Mouse (Mus musculus): ENCODE results near the gene Sncg.

Sncg gene

GRCm38 (mm10) chr14:34341993-34342392, 32.6 kb downstream of the Sncg start:
- no peak for DNase-seq (ENCODE audit: low spot score)

GRCm38 (mm10) chr14:34339446-34339845, 35.1 kb downstream of the Sncg start:
- no peak for DNase-seq (ENCODE audit: low spot score)

DNA sequence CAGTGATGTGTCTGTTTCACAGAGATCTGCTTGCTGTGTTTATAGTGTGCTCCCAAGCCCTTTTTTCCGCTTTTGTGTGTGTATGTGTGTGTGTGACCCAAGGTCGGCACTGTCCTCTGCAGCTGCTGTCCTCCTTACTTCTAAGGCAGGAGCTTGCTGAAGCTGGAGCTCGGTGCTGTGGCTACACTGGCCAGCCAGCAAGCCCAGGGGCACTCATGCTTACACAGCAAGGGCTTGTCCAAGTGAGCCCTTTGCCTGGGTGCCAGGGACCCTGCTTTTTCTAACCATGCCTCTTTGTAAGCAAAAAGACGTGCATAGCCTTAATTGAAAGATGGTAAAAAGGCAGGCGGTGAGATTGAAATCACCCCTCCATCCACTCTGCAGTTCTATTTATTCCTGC, 42.1 kb downstream of the Sncg start:
- DNase-seq (ENCODE audit: low spot score) = no peak

GRCm38 (mm10) chr14:34331886-34332285, 42.7 kb downstream of the Sncg start:
- no peak for DNase-seq (ENCODE audit: low spot score)

DNA sequence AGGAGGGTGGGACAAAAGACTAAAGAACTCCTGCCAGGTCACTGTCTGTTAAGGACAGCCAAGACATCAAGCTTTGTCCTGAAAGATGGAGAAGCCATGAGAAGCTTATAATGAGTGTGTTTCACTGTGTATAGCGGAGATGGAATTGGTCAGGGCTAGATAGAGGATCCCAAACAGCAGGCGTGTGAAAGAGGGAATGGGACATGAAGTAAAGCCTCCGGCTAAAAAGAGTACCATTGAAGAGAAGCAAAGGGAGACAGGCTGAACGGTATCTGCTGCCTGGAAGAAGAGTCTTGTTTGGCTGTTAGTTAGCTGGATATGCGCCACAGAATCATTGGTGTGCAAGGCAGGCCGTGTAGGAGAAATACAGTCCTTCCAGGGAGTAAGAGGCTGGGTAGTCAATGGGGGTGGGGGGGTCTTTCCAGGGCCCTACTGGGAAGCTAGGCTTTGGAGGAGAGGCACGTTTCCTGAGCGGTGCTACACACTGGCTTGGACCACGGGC, 43.9 kb downstream of the Sncg start:
- DNase-seq (ENCODE audit: low spot score) = no peak

- DNase-seq (ENCODE audit: low spot score) = no peak
These were observed 47.0 kb downstream of the Sncg start for GRCm38 (mm10) chr14:34327618-34328017.

DNA sequence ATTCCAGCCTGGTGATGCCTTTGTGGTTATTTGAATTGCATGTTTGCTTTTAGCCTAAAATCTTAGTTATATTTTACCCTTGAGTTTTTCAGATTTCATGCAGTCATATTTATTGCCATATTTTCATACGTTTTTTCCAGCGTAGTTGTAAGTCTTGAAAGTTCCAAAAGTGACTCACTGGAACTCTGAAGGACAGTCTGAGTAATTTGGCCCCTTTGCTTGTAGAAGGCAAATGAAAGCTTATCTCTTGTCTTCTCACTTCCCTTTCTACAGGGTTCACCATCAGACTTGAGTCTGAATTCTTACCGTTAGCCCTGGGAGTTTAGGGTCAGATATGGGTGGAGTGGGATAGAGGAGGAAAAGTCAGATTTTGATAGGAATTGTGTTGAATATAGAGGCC, 48.0 kb downstream of the Sncg start:
- DNase-seq (ENCODE audit: low spot score) = no peak

- no peak for DNase-seq (ENCODE audit: low spot score)
These were observed 51.0 kb downstream of the Sncg start for GRCm38 (mm10) chr14:34323576-34324085.

Measured in T-cell, adult 2 months (primary cell).